Mouse (Mus musculus) thymus, adult 2 months (tissue): ENCODE results near the gene Ddx41. TPM values are rescaled to one million over a fixed set of nuclear protein-coding genes. Genes with fewer than 3 reads are reported as not detected.
A peak's percentile ranks its signal among the peaks of the same experiment; 100 is the strongest.

Source experiments
- DNase-seq: peaks from one replicate; pipeline ENCODE4 v3.0.0; 2021
- H3K27ac ChIP-seq: fragments of 200-500 bp; 2 replicates; pipeline ENCODE4 v1.5.1; 2012; ENCODE audit warnings: low read length, control low read depth; ENCODE audit not compliant: control insufficient read depth, insufficient read depth
- H3K27me3 ChIP-seq: fragments of 200-500 bp; 2 replicates; pipeline ENCODE4 v1.6.1; 2012; ENCODE audit warnings: mild to moderate bottlenecking, low read length, moderate library complexity, mixed read lengths; ENCODE audit not compliant: control insufficient read depth, insufficient read depth
- H3K36me3 ChIP-seq: fragments of 200-500 bp; 2 replicates; pipeline ENCODE4 v1.6.1; 2012; ENCODE audit warnings: mild to moderate bottlenecking, low read length, moderate library complexity; ENCODE audit not compliant: control insufficient read depth, insufficient read depth
- H3K4me1 ChIP-seq: fragments of 200-500 bp; replicated peaks from 2 replicates; pipeline ENCODE4 v1.6.1; 2012; ENCODE audit warnings: low read length; ENCODE audit not compliant: control insufficient read depth, insufficient read depth
- H3K4me3 ChIP-seq: fragments of 200-500 bp; 2 replicates; pipeline ENCODE4 v1.5.1; 2012; ENCODE audit warnings: mild to moderate bottlenecking, low read length, control low read depth, moderate library complexity; ENCODE audit not compliant: control insufficient read depth, insufficient read depth
- CTCF ChIP-seq: fragments of 200-500 bp; IDR thresholded peaks from 2 replicates; pipeline ENCODE4 v1.5.1; 2012; ENCODE audit warnings: mild to moderate bottlenecking, control low read depth, low read length, moderate library complexity, borderline replicate concordance; ENCODE audit not compliant: control insufficient read depth, poor library complexity, insufficient read depth; ENCODE audit errors: extremely low read depth
- POLR2A ChIP-seq: fragments of 200-500 bp; IDR thresholded peaks from 2 replicates; pipeline ENCODE4 v1.6.1; 2012; ENCODE audit warnings: mild to moderate bottlenecking, low read length, control low read depth, moderate library complexity; ENCODE audit not compliant: control insufficient read depth, poor library complexity, insufficient read depth; ENCODE audit errors: extremely low read depth
- WGBS: fragments of 180-500 bp; shearing (Covaris S2); methylation state at CpG from one replicate; pipeline ENCODE4 v1.1.7; 2018; 5-methylcytosine and 5-hydroxymethylcytosine counted together
- polyA plus RNA-seq: library from polyadenylated mRNA; depleted of rRNA; stranded (reverse); fragments of >200 nt; gene quantifications from 2 replicates; pipeline ENCODE4 v1.2.3, GENCODE M21; 2012

The Ddx41 gene
- polyA plus RNA-seq, 1 experiment: 100.0 TPM

GRCm38 (mm10) chr13:55510668-55511491, 25.6 kb downstream of the Ddx41 start:
- Histone ChIP-seq H3K36me3 (no peaks in the 10 kb centered on the region), H3K4me3 (no peak overlapping the region), H3K27me3 (no peaks in the 10 kb centered on the region; the same call in 1 of the 2 replicates), H3K4me1 (peaks cover 34% of the 10 kb centered on the region), H3K27ac (no peak overlapping the region)
- TF ChIP-seq CTCF (no peak), POLR2A (no peak)
- no peak for DNase-seq
- WGBS: 55% methylated on average over 6 of the region's 6 CpGs

GRCm38 (mm10) chr13:55510332-55510667, 26.2 kb downstream of the Ddx41 start:
- 52% methylated on average over 3 of the region's 3 CpGs for WGBS
- no peak for DNase-seq
- TF ChIP-seq CTCF (no peak), POLR2A (no peak)
- Histone ChIP-seq H3K27ac (no peak overlapping the region), H3K36me3 (no peaks in the 10 kb centered on the region), H3K4me3 (no peak overlapping the region), H3K27me3 (no peaks in the 10 kb centered on the region; the same call in 1 of the 2 replicates), H3K4me1 (peaks cover 34% of the 10 kb centered on the region)

- TF ChIP-seq CTCF (no peak), POLR2A (no peak)
- no peak for DNase-seq
- peaks cover 31% of the 10 kb centered on the region for H3K4me1 ChIP-seq
- WGBS: 96% methylated on average over 10 of the region's 10 CpGs
- no peak overlapping the region for H3K27ac ChIP-seq
- no peaks in the 10 kb centered on the region; the same call in 1 of the 2 replicates for H3K27me3 ChIP-seq
- H3K4me3 ChIP-seq: no peak overlapping the region
- no peaks in the 10 kb centered on the region for H3K36me3 ChIP-seq
Measured at GRCm38 (mm10) chr13:55508531-55508930, 27.9 kb downstream of the Ddx41 start.

GRCm38 (mm10) chr13:55507877-55508276, 28.6 kb downstream of the Ddx41 start:
- Histone ChIP-seq H3K36me3 (no peaks in the 10 kb centered on the region), H3K4me3 (no peak overlapping the region), H3K27me3 (no peaks in the 10 kb centered on the region; the same call in 1 of the 2 replicates), H3K27ac (no peak overlapping the region), H3K4me1 (peaks cover 30% of the 10 kb centered on the region)
- no peak for DNase-seq
- peak; percentile 53; the same call in 1 of the 2 replicates for TF ChIP-seq CTCF
- no peak for TF ChIP-seq POLR2A
- WGBS: 64% methylated on average over 11 of the region's 11 CpGs

GRCm38 (mm10) chr13:55506697-55507096, 29.8 kb downstream of the Ddx41 start:
- Histone ChIP-seq H3K4me1 (peaks cover 28% of the 10 kb centered on the region), H3K36me3 (no peaks in the 10 kb centered on the region)
- 94% methylated on average over 10 of the region's 10 CpGs for WGBS

GRCm38 (mm10) chr13:55505810-55506209, 30.6 kb downstream of the Ddx41 start:
- no peaks in the 10 kb centered on the region for H3K27me3 ChIP-seq
- no peak overlapping the region for H3K4me3 ChIP-seq
- no peak overlapping the region for H3K27ac ChIP-seq
- peaks cover 20% of the 10 kb centered on the region for H3K4me1 ChIP-seq
- no peak for DNase-seq
- no peaks in the 10 kb centered on the region for H3K36me3 ChIP-seq
- TF ChIP-seq CTCF: no peak
- TF ChIP-seq POLR2A: no peak
- 98% methylated on average over 9 of the region's 9 CpGs for WGBS

More at GRCm38 (mm10) chr13:55506697-55507096, 29.8 kb downstream of the Ddx41 start:
- Histone ChIP-seq H3K27ac (no peak overlapping the region), H3K27me3 (no peaks in the 10 kb centered on the region), H3K4me3 (no peak overlapping the region)
- no peak for DNase-seq
- TF ChIP-seq POLR2A (no peak), CTCF (no peak)

GRCm38 (mm10) chr13:55504390-55504789, 32.1 kb downstream of the Ddx41 start:
- no peak for DNase-seq
- no peaks in the 10 kb centered on the region for H3K36me3 ChIP-seq
- no peaks in the 10 kb centered on the region for H3K27me3 ChIP-seq
- TF ChIP-seq CTCF (no peak), POLR2A (no peak)
- H3K4me3 ChIP-seq: no peak overlapping the region
- H3K27ac ChIP-seq: no peak overlapping the region
- WGBS: 93% methylated on average over 5 of the region's 5 CpGs
- H3K4me1 ChIP-seq: peaks cover 20% of the 10 kb centered on the region
